26 mouse cellular contexts compared by ENCODE assay signal in genomic region chr3:86308833-86309232, GRCm38 (mm10).
DNase-seq lines count a peak whose midpoint lies in the region; ATAC-seq lines count a peak whose summit lies in the region.
"Had no signal": no experiment of that assay in that cellular context is flagged by ENCODE, and none has a peak within 500 bp of the region (broad histone marks: within the 10 kb centered on the region; RNA-seq: fewer than 3 reads in every experiment).

No protein-coding gene starts in this region.

- 0 out of 2 replicates have a peak, but pooled peaks have one; percentile 18 for ATAC-seq in common myeloid progenitor, adult 5-6 weeks (replicated peaks; ENCODE audit: low read depth, poor library complexity, severe bottlenecking)
- no peak for ATAC-seq in neural tube, embryonic 15.5 days (ENCODE audit: low FRiP score)
- ATAC-seq: CD4-positive, CD25-positive, alpha-beta regulatory T cell, adult 4 months; forebrain, embryonic 13.5 days; forebrain, embryonic 16.5 days; hindbrain, embryonic 16.5 days; inflammation-experienced regulatory T-cells, adult 6 months; intestine, embryonic 16.5 days had no signal

- H3K9me3 ChIP-seq in neural tube, embryonic 15.5 days (replicated peaks), result no peaks in the 10 kb centered on the region
- H3K9me3 ChIP-seq: forebrain, embryonic 10.5 days; forebrain, embryonic 13.5 days; hindbrain, embryonic 10.5 days; hindbrain, embryonic 13.5 days had no signal

- H3K36me3 ChIP-seq in neural tube, embryonic 15.5 days, result peaks cover 8% of the 10 kb centered on the region; the same call in 1 of the 2 replicates

- DNase-seq in adrenal gland, postnatal 10 days, result peak; percentile 4
- DNase-seq in adrenal gland, postnatal 25 days, result no peak
- DNase-seq in embryo, embryonic 11 days, result peak; percentile 22
- DNase-seq in embryo, embryonic 9.5 days (ENCODE audit: extremely low spot score), result no peak
- DNase-seq in mesoderm, embryonic 11.5 days (ENCODE audit: low read depth, low spot score), result peak; percentile 52
- no peak for DNase-seq in lung, postnatal 36 days
- DNase-seq: adrenal gland, adult 2 months; cerebellum, adult 18-20 months; cerebellum, adult 9-11 months; cerebellum, postnatal 25 days; gastrocnemius, postnatal 10 days; gastrocnemius, postnatal 36 days; heart, adult 11 months; kidney, adult 2 months had no signal

- no peak overlapping the region for H3K9ac ChIP-seq in neural tube, embryonic 15.5 days (replicated peaks)
- H3K9ac ChIP-seq: forebrain, embryonic 13.5 days; hindbrain, embryonic 13.5 days had no signal

- H3K4me2 ChIP-seq in neural tube, embryonic 15.5 days, result no peak overlapping the region
- H3K4me2 ChIP-seq: forebrain, embryonic 13.5 days; heart, embryonic 11.5 days; hindbrain, embryonic 13.5 days had no signal

- H3K4me1 ChIP-seq in neural tube, embryonic 15.5 days, result no peaks in the 10 kb centered on the region
- H3K4me1 ChIP-seq: forebrain, embryonic 13.5 days; hindbrain, embryonic 10.5 days; hindbrain, embryonic 13.5 days had no signal

- WGBS in neural tube, embryonic 15.5 days, result 74% methylated on average over 2 of the region's 2 CpGs

- H3K27me3 ChIP-seq in neural tube, embryonic 15.5 days (replicated peaks), result no peaks in the 10 kb centered on the region
- H3K27me3 ChIP-seq: forebrain, embryonic 13.5 days; hindbrain, embryonic 13.5 days had no signal

- no peak overlapping the region for H3K27ac ChIP-seq in neural tube, embryonic 15.5 days (replicated peaks)
- H3K27ac ChIP-seq: forebrain, embryonic 10.5 days; forebrain, embryonic 13.5 days; hindbrain, embryonic 10.5 days; hindbrain, embryonic 13.5 days had no signal

- no peak overlapping the region for H3K4me3 ChIP-seq in neural tube, embryonic 15.5 days (replicated peaks)
- H3K4me3 ChIP-seq: forebrain, embryonic 10.5 days; forebrain, embryonic 13.5 days; hindbrain, embryonic 10.5 days; hindbrain, embryonic 13.5 days had no signal

Comparison
In these comparisons a context has a peak if more than half of its experiments do, and no peak if none do; other contexts are left out.
1. DNase-seq: peak in adrenal gland, postnatal 10 days (single experiment), embryo, embryonic 11 days (single experiment) and mesoderm, embryonic 11.5 days (single experiment); none in adrenal gland, postnatal 25 days (single experiment), embryo, embryonic 9.5 days (single experiment) and lung, postnatal 36 days (single experiment).